Mouse (Mus musculus): ENCODE measurements around the gene Klf2.
A peak's percentile ranks its signal among the peaks of the same experiment; 100 is the strongest.

The Klf2 gene

GRCm38 (mm10) chr8:72305210-72305905, 13.5 kb upstream of the Klf2 start, which contains the start of gene Gm10282:
TSS of gene Gm10282 (minus strand) at chr8:72305260.
- no peak for DNase-seq (ENCODE audit: low read depth)

GRCm38 (mm10) chr8:72306913-72307312, 11.9 kb upstream of the Klf2 start:
- no peak for DNase-seq (ENCODE audit: low read depth)

GRCm38 (mm10) chr8:72308276-72308675, 10.6 kb upstream of the Klf2 start:
- no peak for DNase-seq (ENCODE audit: low read depth)

DNA sequence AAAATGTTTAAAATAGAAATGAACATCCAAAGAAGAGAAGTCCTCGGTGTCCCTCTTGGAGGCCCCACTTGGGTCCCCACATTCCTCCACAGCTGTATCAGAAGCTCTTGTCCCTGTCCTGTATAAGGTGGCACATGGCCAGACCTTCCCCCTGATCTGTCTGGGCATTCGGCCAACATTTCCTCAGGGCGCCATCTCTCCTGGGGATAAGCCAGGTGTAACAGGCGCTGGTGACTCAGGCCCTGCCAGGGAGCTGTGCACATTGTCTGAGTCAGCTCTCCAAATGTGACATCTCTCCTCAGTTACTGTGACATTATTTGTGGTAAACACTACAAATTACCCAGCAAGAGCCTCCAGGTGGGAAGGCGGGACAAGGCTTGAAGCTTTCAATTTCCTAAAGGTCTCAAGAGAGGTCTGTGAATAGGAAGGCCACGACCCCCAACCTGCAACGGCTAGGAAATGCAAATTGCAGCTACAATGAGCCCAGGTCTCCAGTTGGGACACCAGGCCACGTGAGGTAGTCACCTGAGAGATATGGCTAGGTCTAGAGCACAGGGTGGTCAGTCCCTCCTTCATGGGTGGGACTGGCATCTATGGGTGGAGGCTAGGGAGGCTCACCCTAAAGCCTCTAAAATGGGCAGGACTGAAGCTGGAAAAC, 7.9 kb upstream of the Klf2 start:
- DNase-seq (ENCODE audit: low read depth), result no peak

DNA sequence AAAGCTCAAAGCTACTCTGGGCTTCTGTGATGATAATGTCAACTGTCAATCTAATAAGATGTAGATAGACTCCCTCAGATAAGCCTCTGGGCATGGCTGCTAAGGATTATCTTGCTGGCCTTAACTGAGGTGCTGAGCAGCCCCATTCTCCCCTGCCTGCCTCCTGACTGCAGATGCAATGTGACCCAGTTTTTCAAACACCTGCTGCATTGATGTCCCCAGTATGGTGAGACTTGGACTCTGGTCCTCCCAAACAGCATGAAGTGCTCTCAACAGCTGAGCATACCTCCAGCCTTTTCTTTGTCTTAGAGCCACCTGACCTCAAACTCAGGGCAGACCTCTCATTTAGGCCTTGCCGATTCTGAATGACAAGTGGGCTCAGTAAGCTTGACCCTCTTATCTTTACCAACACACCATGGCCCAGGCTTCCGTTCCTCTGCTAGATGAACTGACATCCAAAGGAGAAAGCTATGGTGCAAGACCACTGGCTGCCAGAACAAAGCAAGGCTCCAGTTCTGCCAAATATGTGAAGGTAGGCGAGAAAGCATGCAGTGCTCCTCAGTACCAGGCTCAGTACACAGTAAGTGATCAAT, 5.8 kb upstream of the Klf2 start:
- DNase-seq (ENCODE audit: low read depth), result no peak

DNA sequence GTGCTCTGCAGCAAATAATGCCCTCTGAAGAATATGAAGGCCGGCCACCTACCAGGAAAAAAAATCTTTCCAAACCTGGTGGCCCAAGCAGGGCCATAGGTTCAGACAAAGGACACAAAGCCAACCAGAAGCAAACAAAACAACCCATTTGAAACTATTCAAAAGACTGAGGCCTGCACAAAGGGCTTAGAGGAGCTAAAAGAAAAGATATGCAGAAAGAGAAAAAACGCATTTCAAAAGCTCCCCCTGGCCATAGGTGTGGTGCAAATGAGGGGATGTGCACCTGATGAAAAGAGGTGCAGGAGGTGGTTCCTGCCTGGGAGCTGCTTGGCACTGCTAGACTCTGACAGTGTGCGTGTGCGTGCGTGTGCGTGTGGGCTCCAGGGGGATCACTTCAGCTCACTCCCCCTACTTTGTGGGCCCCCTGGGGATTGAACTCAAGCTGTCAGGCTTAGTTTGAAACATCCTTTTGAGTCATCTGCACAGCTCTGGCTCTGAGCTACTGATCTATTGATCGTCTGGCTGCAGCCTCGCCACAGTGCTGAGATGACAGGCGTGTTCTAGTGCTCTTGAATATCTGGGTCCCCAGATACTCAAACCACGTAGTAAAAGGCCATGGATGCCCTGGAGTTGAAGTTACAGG, 2.7 kb upstream of the Klf2 start:
- no peak for DNase-seq (ENCODE audit: low read depth)

GRCm38 (mm10) chr8:72317741-72318301, 1.0 kb upstream of the Klf2 start:
- no peak for DNase-seq (ENCODE audit: low read depth)

DNA sequence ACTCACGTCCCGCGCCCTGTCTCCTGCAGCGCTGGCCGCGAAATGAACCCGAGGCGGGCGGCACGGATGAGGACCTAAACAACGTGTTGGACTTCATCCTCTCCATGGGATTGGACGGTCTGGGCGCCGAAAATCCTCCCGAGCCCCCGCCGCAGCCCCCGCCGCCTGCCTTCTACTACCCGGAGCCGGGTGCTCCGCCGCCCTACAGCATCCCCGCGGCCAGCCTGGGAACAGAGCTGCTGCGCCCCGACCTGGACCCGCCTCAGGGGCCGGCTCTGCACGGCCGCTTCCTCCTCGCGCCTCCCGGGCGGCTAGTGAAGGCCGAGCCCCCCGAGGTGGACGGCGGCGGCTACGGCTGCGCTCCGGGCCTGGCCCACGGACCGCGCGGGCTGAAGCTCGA, 564 bp downstream of the Klf2 start:
- no peak for DNase-seq (ENCODE audit: low read depth)

- no peak for DNase-seq (ENCODE audit: low read depth)
These were observed 1.3 kb downstream of the Klf2 start for GRCm38 (mm10) chr8:72319921-72320802.

GRCm38 (mm10) chr8:72320803-72321583, 2.2 kb downstream of the Klf2 start:
- no peak for DNase-seq (ENCODE audit: low read depth)

DNA sequence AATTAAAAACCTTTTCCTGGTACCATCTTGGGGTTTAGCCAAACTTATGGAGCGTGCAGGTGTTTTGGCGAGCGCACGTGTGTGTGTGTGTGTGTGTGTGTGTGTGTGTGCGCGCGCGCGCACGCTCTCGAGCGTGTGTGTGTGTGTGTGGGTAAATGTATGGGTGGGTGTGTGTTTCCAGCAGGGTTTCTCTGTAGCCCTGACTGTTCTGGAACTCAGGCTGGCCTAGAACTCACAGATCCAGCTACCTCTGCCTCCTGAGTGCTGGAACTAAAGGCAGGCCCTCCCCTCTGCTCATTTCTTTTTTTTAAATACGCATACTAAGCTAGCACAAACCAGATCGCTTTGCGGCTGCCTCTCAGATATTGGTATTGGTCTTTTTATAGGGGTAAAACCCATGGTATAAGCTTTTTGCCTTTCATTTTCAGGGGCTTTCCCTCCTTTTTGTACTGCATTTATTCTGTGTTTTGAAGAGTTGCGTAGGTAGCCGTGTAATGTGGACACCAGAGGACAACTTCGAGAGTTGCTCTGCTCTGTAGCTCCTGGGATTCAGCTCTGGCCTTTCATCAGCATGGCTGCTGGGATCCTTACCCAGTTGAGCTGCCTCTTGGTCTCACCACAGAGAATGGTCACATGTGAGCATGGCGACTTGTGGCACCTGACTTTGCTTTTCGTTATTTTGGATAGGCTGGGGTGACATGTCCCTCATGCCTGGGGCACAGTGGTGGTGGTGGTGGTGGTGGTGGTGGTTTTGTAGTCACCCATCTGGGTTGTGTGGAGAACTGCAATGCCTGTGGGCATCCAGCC, 3.0 kb downstream of the Klf2 start:
- DNase-seq (ENCODE audit: low read depth), result no peak

DNA sequence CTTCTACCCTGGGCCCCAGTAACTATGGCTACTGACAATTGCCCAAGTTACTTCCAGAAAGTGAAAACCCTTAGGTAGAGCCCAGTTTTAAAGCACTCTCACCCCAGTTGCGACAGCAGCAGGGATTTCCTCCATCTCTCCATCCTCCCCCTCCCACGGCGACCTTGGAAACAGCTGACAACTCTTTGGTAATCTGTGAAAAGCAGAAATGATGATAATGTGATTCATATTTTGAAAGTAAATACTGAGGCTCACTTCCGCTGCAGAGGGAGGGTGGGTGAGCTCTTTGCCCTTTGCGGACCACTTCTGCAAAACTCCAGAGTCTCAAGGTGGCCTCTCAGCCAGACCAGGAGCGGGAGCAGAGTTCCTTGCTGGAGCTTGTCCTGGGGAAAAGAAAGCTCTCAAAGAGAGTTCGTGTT, 3.6 kb downstream of the Klf2 start:
- peak; percentile 61 for DNase-seq (ENCODE audit: low read depth)

- no peak for DNase-seq (ENCODE audit: low read depth)
These were observed 4.4 kb downstream of the Klf2 start for GRCm38 (mm10) chr8:72323131-72323725.

GRCm38 (mm10) chr8:72324036-72324706, 5.3 kb downstream of the Klf2 start:
- DNase-seq (ENCODE audit: low read depth), result no peak

- no peak for DNase-seq (ENCODE audit: low read depth)
These were observed 5.9 kb downstream of the Klf2 start for GRCm38 (mm10) chr8:72324708-72325107.

- no peak for DNase-seq (ENCODE audit: low read depth)
These were observed 10.3 kb downstream of the Klf2 start for GRCm38 (mm10) chr8:72329116-72329515.

GRCm38 (mm10) chr8:72330806-72331516, 12.1 kb downstream of the Klf2 start:
- DNase-seq (ENCODE audit: low read depth), result no peak

DNA sequence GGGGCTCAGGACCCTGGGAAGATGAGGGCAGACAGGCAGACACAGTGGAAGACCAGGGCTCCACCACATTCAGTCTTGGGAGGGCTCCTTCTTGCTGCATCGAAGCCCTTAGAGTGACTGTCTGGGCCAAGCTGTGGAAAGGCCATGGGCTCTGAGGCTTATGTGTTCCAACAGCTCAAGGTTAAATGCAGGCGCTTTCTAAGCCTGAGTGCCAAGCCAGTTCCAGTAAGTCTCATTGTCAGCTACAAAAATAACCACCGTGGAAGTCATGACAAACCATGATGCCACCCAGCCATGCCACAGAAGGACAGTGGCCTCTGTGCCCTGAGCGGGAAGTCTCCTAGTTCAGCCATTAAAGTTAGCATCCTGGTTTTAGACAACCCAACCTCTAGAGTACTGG, 12.8 kb downstream of the Klf2 start:
- DNase-seq (ENCODE audit: low read depth), result no peak

Measured in c-Kit-positive CD71-negative TER-119-negative erythroid progenitor cells, embryonic 14.5 days (primary cell).